Mouse (Mus musculus) WW6 (cell line): ENCODE measurements around the gene Nrros.
"Not testable (repeated sequence)": the region's sequence is repeated elsewhere in the genome, so short reads cannot be mapped to it uniquely, and the experiment has no call there.

Experiments
- DNase-seq: peaks from one replicate; pipeline ENCODE4 v3.0.0-alpha.2; 2013; ENCODE audit warnings: low read depth, low spot score

The Nrros gene

GRCm38 (mm10) chr16:32115781-32116180 lies 49.6 kb downstream of the Nrros start:
- no peak for DNase-seq

- no peak for DNase-seq
These were observed 50.3 kb downstream of the Nrros start for GRCm38 (mm10) chr16:32114968-32115695.

GRCm38 (mm10) chr16:32114406-32114805 lies 51.0 kb downstream of the Nrros start:
- DNase-seq, result no peak

GRCm38 (mm10) chr16:32113541-32114218 lies 51.7 kb downstream of the Nrros start:
- no peak for DNase-seq

- DNase-seq, result no peak
These were observed 54.3 kb downstream of the Nrros start for GRCm38 (mm10) chr16:32110951-32111699.

- DNase-seq, result no peak
These were observed 56.8 kb downstream of the Nrros start for GRCm38 (mm10) chr16:32108578-32108977.

GRCm38 (mm10) chr16:32108170-32108569 lies 57.2 kb downstream of the Nrros start:
- no peak for DNase-seq

GRCm38 (mm10) chr16:32107342-32108045 lies 57.9 kb downstream of the Nrros start:
- no peak for DNase-seq

GRCm38 (mm10) chr16:32105698-32106097 lies 59.7 kb downstream of the Nrros start:
- DNase-seq, result no peak

GRCm38 (mm10) chr16:32102295-32102694 lies 63.1 kb downstream of the Nrros start:
- no peak for DNase-seq

- DNase-seq, result peak; percentile 86
These were observed 65.7 kb downstream of the Nrros start, which contains the start of the genes Pigx and Cep19 for GRCm38 (mm10) chr16:32099638-32100150. Gene Pigx, minus strand, starts transcription at chr16:32099740. Gene Cep19, plus strand, starts transcription at chr16:32099800.

- no peak for DNase-seq
These were observed 66.3 kb downstream of the Nrros start for GRCm38 (mm10) chr16:32098897-32099637.

GRCm38 (mm10) chr16:32097757-32098156 lies 67.6 kb downstream of the Nrros start:
- DNase-seq, result not testable (repeated sequence)
